Mouse (Mus musculus) olfactory bulb, adult 2 months (tissue): ENCODE measurements around the gene Ptger4. TPM values are rescaled to one million over a fixed set of nuclear protein-coding genes. Genes with fewer than 3 reads are reported as not detected.
A peak's percentile ranks its signal among the peaks of the same experiment; 100 is the strongest.

Experiments used
- H3K27ac ChIP-seq: fragments of 200-500 bp; 2 replicates; pipeline ENCODE4 v1.5.1; 2012; ENCODE audit warnings: low read depth, low read length; ENCODE audit not compliant: insufficient read depth
- H3K4me1 ChIP-seq: fragments of 200-500 bp; 2 replicates; pipeline ENCODE4 v1.6.1; 2012; ENCODE audit warnings: low read length; ENCODE audit not compliant: control insufficient read depth, insufficient read depth
- H3K4me3 ChIP-seq: fragments of 200-500 bp; 2 replicates; pipeline ENCODE4 v1.5.1; 2012; ENCODE audit warnings: mild to moderate bottlenecking, low read depth, low read length, moderate library complexity; ENCODE audit not compliant: insufficient read depth
- CTCF ChIP-seq: fragments of 200-500 bp; IDR thresholded peaks from 2 replicates; pipeline ENCODE4 v1.5.1; 2012; ENCODE audit warnings: low read depth, mild to moderate bottlenecking, low read length, moderate library complexity; ENCODE audit not compliant: insufficient read depth
- POLR2A ChIP-seq: fragments of 200-500 bp; IDR thresholded peaks from 2 replicates; pipeline ENCODE4 v1.6.1; 2012; ENCODE audit warnings: mild to moderate bottlenecking, low read depth, low read length, moderate library complexity; ENCODE audit not compliant: insufficient read depth
- WGBS: fragments of 180-500 bp; shearing (Covaris S2); methylation state at CpG from one replicate; pipeline ENCODE4 v1.1.7; 2018; 5-methylcytosine and 5-hydroxymethylcytosine counted together
- polyA plus RNA-seq: library from polyadenylated mRNA; stranded (reverse); fragments of >200 nt; gene quantifications from 2 replicates; pipeline ENCODE4 v1.2.4, GENCODE M21; 2012; ENCODE audit warnings: low replicate concordance; ENCODE audit not compliant: missing spikeins, insufficient read depth, insufficient read length

The Ptger4 gene
- polyA plus RNA-seq, 1 experiment: not detected

- no peak overlapping the region for H3K27ac ChIP-seq
- 42% methylated on average over 4 of the region's 4 CpGs for WGBS
- H3K4me1 ChIP-seq: peaks cover 4% of the 10 kb centered on the region; the same call in 1 of the 2 replicates
- TF ChIP-seq CTCF (no peak), POLR2A (no peak)
- H3K4me3 ChIP-seq: no peak overlapping the region
These were observed 56.9 kb downstream of the Ptger4 start for GRCm38 (mm10) chr15:5187116-5187515.

GRCm38 (mm10) chr15:5186293-5186675, 57.7 kb downstream of the Ptger4 start:
- peak overlapping the region; percentile 78; the same call in 1 of the 2 replicates for H3K27ac ChIP-seq
- TF ChIP-seq CTCF (no peak), POLR2A (no peak)
- WGBS: 3% methylated on average over 10 of the region's 10 CpGs
- peaks cover 4% of the 10 kb centered on the region; the same call in 1 of the 2 replicates for H3K4me1 ChIP-seq
- peak overlapping the region; percentile 89 for H3K4me3 ChIP-seq

- H3K4me3 ChIP-seq: peak within 1 kb of the TSS; percentile 89
- H3K27ac ChIP-seq: peak within 1 kb of the TSS; percentile 78
- under 1% methylated on average over 55 of the region's 55 CpGs for WGBS
- peaks cover 4% of the 10 kb centered on the region; the same call in 1 of the 2 replicates for H3K4me1 ChIP-seq
- TF ChIP-seq CTCF (no peak), POLR2A (no peak)
These were observed 58.4 kb downstream of the Ptger4 start, which contains the start of gene Ttc33 for GRCm38 (mm10) chr15:5185366-5186292. Gene Ttc33 (plus strand): TSS chr15:5185525.

- 39% methylated on average over 10 of the region's 11 CpGs for WGBS
These were observed 59.2 kb downstream of the Ptger4 start for GRCm38 (mm10) chr15:5184668-5185330.

GRCm38 (mm10) chr15:5173217-5173820, 70.7 kb downstream of the Ptger4 start:
- no peak for TF ChIP-seq POLR2A
- Histone ChIP-seq H3K4me1 (no peaks in the 10 kb centered on the region), H3K4me3 (no peak overlapping the region), H3K27ac (no peak overlapping the region)
- 90% methylated on average over 12 of the region's 12 CpGs for WGBS

More at GRCm38 (mm10) chr15:5184668-5185330, 59.2 kb downstream of the Ptger4 start:
- Histone ChIP-seq H3K27ac (no peak overlapping the region), H3K4me3 (peak overlapping the region; percentile 89), H3K4me1 (peaks cover 4% of the 10 kb centered on the region; the same call in 1 of the 2 replicates)
- TF ChIP-seq CTCF (no peak), POLR2A (no peak)

- Histone ChIP-seq H3K4me3 (no peak overlapping the region), H3K4me1 (no peaks in the 10 kb centered on the region), H3K27ac (no peak overlapping the region)
- 88% methylated on average over 12 of the region's 12 CpGs for WGBS
- TF ChIP-seq POLR2A (no peak), CTCF (no peak)
These were observed 78.7 kb downstream of the Ptger4 start for GRCm38 (mm10) chr15:5165121-5165773.

- no peak overlapping the region for H3K27ac ChIP-seq
- H3K4me3 ChIP-seq: no peak overlapping the region
- TF ChIP-seq CTCF (no peak), POLR2A (no peak)
- 73% methylated on average over 6 of the region's 6 CpGs for WGBS
- H3K4me1 ChIP-seq: peaks cover 19% of the 10 kb centered on the region
These were observed 85.2 kb downstream of the Ptger4 start for GRCm38 (mm10) chr15:5158827-5159226.

- Histone ChIP-seq H3K4me3 (no peak overlapping the region), H3K27ac (no peak overlapping the region), H3K4me1 (peaks cover 19% of the 10 kb centered on the region)
- 62% methylated on average over 1 of the region's 1 CpGs for WGBS
- TF ChIP-seq CTCF (no peak), POLR2A (no peak)
These were observed 86.6 kb downstream of the Ptger4 start for GRCm38 (mm10) chr15:5157386-5157785.

Other genes with a start within 250 kb of the Ptger4 start
- not detected in 2 replicates for gene C7, start 180.4 kb downstream of the Ptger4 start, polyA plus RNA-seq
- not detected in 2 replicates for gene Card6, start 135.6 kb downstream of the Ptger4 start, polyA plus RNA-seq
- gene Rpl37, start 127.5 kb downstream of the Ptger4 start, polyA plus RNA-seq: not detected in 2 replicates
- gene Prkaa1, start 100.3 kb downstream of the Ptger4 start, polyA plus RNA-seq: not detected in 2 replicates
- not detected in 2 replicates for gene Ttc33, start 58.7 kb downstream of the Ptger4 start, polyA plus RNA-seq